Mouse (Mus musculus): Measurements from ENCODE around the gene Gabarapl2. TPM values are rescaled to one million over a fixed set of nuclear protein-coding genes. Genes with fewer than 3 reads are reported as not detected.
"Not testable (repeated sequence)": the region's sequence is repeated elsewhere in the genome, so short reads cannot be mapped to it uniquely, and the experiment has no call there.

The Gabarapl2 gene
- polyA plus RNA-seq, 2 experiments from 2014 or later, result 205 to 239 TPM

DNA sequence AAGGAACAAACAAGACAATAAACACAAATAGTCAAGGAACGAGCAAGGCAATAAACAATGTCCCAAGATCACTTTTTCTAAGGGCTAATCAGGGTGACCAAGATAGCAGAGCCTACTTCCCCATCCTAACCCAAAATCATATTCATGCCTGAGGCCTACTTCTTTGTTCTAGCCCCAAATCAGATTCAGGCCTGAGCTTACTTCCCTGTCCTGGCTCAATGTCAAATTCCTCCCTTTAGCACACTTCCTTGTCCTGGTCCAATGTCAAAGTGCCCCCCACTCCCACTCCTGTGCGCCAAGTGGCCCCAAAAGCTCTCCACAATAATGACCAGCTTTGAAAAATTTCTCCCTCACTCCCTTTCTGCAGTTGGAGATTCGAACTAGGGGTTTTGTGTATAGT, 3.3 kb upstream of the Gabarapl2 start:
- ATAC-seq, result no peak

DNA sequence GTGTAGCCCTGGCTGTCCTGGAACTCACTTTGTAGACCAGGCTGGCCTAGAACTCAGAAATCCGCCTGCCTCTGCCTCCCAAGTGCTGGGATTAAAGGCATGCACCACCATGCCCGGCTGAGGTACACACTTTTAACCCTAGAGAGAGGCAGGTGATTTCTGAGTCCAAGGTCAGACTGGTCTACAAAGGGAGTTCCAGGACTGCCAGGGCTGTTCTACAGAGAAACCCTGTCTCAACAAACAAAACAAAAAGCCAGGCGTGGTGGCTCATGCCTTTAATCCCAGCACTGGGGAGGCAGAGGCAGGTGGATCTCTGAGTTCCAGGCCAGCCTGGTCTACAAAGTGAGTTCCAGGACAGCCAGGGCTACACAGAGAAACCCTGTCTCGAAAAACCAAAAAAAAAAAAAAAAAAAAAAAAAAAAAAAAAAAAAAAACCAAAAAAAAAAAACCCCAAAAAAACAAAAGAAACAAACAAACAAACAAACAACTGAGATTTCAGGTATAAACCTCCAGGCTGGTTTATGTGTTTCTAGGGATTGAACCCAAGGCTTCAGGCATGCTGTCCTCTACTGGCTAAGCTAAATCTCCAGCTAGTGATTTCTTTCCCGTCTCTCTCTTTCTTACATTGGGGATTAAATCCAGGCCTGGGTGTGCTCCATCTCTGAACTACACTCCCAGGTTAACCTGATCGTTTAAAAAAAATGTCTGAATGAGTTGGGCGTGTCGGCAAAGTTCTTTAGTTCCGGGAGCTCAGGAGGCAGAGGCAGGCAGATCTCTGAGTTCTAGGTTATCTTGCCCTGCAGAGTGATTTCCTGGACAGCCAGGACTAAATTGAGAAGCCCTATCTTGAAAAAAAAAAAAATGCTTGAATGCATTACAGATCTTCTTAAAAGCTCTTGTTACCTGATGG, 2.2 kb upstream of the Gabarapl2 start:
- ATAC-seq, result not testable (repeated sequence)

DNA sequence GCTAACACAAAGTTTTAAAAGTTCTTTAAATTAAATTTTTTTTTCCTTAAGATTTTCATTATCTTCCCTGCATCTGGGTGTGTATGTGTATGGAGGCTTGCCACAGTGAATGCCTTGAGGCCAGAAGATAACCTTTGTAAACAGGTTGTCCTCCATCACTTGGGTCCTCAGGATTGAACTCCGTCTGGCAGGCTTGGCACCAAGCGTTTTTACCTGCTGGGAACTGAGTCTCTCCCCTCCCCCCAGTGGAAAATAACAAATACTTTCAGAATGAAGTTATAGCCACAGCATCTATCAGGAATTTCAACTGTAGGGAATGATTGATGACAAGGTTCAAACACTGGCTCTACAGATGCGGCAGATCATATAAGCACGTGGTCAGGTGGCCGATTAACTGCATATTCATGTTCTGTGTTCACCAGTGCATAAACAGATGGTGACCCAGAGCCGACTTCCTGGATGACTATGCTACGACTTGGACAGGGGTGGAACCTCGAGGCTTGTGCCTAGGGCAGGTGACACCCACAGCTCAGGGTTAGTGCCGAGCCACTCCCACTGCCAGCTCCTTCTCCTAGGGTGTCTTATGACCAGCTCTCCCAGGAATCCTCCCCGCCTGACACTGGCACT, 874 bp upstream of the Gabarapl2 start:
- peak; percentile 50 for ATAC-seq

DNA sequence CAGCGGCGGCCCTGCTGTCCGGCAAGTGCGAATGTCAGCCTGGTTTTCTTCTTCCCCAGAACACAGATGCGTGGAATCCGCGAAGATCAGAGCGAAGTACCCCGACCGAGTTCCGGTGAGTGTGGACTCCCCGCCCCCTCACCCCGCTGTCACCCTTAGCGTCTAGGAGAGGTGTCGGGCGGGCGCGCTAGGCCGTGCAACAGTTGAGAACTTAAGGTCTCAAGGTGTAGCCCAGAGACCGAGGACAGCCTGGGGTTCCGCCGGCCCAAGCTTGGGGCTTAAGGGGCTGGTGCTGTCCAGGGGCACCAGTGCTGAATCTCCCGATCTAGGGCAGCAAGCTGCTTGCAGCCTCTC, 575 bp downstream of the Gabarapl2 start:
- peak; percentile 40 for ATAC-seq

DNA sequence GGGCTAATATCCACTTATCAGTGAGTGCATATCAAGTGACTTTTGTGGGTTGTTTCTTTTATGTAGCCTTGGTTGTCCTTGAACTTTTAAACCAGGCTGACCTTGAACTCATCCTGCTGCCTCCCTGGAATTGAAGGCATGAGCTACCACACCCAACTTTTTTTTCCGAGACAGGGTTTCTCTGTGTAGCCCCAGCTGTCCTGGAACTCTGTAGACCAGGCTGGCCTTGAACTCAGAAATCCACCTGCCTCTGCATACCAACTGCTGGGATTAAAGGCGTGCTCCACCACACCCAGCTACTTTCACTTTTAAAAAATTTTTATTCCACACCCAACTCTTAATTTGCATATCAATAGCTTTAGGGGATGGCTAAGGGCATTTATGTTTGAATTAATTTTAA, 3.0 kb downstream of the Gabarapl2 start:
- ATAC-seq, result no peak

DNA sequence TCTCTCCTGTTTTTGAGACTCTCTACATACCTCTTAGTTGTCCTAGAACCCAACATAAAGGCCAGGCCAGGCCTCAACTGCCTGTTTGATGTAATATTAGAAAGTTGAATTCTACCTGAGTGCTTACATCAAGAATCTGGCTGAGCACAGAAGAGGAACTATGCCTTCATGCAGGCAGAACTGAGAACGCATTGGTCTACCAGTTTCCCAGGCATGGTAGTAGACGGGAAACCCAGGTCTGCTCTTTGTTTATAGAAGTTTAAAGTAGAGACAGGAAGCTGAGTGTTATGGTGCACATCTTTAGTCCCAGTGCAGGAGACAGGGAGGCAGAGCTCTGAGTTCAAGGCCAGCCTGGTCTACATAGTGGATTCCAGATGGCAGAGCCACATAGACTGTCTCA, 6.6 kb downstream of the Gabarapl2 start:
- ATAC-seq, result no peak

DNA sequence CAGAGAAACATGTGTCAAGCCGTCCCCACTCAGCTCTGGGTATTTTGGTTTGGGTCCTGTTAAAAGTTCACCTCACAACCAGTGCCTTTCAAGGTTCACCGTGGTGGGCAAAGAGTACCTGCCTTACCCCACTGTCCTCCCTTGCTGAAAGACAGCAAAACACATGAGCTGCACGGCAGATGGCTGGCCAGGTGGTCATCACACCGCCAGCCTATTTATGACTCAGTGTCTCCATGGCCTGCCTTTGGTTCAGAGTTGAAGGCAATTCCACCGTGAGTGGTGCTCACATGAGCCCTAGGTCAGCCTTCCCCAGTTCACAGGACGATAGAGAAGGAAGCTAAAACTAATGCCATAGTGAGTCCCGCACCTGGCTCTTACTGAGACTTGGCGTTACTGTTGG, 7.5 kb downstream of the Gabarapl2 start:
- ATAC-seq, result no peak

DNA sequence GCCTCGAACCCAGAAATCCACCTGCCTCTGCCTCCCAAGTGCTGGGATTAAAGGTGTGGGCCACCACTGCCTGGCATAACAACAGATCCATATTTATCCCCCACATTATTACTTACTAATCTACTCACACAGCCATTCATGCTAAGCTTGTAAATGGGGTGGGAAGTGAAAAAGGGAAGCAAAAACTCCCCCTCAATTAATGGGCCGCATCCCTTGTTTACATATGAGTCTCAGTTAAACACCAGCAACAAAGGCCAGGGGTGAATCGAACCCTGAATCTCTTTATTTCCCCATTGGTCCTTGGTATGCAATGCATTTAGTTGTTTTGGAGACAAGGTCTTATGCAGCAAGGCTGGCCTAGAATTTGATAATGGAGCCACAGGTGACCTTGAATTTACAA, 10.3 kb downstream of the Gabarapl2 start:
- no peak for ATAC-seq

DNA sequence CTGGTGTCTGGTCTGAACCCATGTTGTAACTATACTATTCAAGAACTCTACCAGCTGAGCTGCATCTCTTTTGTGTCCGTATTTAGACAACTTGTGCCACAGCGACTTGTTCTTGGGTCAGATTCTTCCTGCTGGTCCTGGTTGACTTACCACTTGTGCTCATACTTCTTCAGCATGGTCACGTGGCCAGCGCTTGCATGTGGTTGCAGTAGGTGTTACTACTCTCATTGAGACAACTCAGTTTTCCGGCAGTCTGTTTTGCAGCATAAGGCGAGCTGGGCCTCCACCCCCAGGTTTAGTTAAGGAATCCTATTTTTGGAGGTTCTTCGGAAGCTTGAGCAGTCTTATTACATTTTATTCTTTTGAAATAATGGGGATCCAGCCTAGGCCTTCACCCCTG, 10.8 kb downstream of the Gabarapl2 start:
- ATAC-seq, result no peak

DNA sequence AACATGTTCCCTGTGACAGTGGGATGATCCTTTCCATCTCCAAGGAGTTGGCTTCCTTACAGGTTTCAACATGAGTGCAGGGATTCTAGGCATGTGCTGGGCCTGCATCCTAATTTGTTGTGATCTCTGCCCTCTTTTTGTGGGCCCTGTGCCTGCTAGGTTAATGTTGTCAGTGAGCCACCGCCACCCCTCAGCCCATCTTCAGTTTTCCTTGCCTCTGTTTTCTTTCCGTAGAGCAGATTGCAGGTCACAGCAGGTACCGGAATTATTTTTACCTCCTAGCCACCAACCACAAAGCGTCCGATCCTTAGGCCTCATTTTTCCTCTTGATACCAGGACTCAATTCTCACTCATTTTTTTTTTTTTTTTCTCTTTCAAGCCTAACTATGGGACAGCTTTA, 11.4 kb downstream of the Gabarapl2 start:
- ATAC-seq, result no peak

DNA sequence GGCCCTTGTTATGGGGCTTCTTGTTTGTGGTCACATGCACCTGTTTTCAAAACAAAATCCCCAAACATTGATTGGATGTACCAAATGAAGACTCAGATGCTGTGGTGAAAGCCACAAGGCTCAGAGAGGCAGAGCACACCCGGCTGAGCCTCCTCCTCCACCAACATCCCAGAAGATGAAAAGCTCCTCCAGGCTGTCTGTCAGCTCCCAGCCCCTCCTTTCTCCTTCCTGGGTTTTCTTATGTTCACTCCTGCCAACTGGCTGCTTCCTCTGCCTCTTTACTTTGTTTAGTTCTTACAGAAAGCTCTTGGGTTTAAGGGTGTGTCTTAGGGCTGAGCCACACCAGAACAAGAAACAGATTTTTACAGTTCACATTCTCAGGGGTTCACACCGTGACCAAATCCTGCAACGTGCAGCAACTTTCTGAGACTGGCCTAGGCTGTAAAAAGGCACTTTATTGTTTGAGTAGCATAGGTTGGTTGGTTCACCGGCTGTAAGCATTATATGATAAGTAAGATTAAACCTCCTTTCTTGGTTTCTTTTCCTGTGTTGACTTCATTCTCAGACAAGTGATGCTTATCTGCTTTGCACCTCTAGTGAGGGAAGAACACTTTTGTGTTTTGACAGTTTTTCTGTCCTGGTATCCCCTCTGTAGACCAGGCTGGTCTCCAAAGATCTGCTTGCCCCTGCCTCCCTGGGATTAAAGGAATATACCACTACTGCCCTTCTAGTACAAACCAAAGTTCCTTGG, 14.5 kb downstream of the Gabarapl2 start:
- ATAC-seq, result peak; percentile 61

DNA sequence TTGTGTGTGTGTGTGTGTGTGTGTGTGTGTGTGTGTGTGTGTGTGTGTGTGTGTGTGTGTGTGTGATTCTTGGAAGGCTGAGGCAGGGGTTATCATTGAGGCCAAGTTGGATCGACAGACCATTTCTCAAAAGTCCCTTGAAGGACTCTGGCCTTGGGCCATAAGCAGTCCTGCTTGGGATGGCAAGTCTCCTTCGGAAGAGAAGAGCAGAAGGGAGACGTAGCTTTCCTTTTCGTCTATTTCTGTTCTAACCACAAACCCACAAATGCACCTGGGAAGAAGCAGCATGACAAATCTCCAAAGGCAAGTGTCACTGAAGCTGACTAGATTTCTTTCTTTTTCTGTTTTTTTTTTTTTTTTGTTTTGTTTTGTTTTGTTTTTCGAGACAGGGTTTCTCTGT, 15.4 kb downstream of the Gabarapl2 start:
- peak; percentile 20 for ATAC-seq

DNA sequence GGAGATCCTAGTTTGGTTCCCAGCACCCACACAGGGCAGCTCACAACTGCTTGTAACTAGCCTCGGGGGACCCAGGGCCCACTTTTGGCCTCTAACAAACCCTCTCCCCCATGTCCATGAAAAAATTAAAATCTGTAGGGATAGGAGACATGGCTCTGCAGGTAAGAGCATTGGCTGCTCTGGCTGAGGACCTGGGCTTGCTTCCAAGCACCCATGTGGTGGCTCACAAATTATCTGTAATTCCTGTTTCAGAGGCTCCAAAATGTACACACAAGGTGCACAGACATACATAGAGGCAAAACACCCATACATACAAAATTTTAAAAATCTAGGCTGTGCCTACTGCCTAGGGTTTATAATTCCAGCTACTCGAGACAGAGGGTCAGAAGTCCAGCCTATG, 16.7 kb downstream of the Gabarapl2 start:
- no peak for ATAC-seq

DNA sequence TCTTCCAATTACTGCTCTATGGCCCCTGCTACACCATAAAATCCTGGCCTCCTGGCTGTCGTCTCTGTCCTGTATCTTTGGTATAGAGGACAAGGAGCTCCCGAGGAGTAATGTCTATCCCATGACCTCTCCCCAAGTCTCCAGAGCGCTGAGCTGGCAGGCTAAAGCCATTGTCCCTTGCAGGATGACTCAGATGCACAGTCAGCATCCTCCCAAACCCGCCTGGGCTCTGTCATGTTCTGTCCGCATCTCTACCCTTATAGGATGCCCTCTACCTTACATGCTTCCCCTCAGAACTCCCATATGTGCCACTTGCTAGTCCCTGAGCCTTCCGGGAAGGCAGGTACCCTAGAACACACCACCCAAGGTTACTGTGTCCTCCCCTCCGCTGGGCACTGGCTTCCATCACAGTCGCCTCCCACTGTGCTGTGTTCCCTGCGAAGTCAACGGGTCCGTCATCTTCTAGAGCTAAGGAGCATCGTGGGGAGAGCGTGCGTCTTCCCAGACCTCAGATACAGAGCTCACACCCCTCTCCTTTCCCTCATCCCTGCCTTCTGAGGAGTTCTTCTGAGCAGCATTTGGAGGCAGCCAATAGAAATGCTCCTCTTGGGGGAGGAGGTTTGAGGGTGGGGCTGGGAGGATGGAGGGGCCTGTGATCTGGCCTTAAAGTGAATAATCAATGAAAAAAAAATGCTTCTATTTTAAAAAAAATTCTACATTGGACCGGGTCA, 20.3 kb downstream of the Gabarapl2 start:
- no peak for ATAC-seq

DNA sequence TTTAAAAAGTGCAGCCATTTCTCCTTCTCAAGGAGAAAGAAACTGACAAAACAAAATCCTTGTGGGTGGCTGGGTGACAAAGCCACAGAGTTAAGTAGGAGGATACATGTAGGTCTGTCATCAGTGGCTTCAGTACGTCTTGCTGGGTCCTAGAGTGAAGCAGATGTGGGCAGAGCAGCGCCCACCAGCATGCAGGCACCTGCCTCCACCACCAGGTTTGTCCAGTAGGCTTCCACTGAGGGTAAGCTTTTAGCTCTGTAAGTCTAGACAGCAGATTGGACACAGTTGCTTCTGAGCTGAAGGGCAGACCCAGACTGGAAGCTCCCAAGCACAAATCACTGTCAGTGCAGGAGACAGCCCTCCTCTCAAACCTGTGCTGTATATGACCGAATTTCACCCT, 20.8 kb downstream of the Gabarapl2 start:
- ATAC-seq, result no peak

DNA sequence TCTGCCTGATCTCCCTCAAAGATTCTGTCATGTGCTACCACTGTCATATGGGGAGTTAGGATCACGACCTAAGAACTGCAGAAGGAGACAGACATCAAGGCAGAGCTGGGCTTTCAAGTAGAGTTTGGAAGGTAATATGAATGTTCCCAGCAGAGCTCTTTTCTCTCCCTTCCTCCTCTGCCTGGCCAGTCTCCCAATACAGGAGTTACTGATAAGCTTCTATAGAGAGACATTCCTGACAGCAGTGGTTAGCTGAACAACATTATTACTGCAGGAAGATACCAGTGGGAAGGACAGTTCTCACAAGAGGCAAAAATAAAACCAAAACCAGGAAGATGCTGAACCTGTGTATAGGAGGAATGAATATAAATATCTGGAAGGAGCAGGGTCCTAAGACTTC, 22.1 kb downstream of the Gabarapl2 start:
- no peak for ATAC-seq

DNA sequence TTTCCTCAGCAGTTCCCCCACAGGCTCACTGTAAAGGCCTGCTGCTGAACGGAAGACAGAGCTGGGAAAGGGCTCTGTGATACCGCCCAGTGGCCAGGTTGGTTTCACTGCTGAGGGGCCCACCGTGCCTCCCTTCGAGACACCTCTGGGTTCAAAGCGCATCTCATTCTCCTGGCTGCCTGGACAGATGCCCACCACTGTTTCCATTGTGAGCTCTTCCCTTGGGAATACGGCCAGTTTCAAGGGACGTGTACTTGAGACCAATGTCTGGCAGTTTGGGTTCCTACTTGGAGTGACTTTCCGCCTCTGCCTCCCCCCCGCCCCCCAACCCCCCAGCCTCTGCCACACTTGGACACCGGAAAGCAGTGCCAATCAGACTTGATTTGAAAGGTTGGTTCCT, 22.6 kb downstream of the Gabarapl2 start:
- ATAC-seq, result no peak

DNA sequence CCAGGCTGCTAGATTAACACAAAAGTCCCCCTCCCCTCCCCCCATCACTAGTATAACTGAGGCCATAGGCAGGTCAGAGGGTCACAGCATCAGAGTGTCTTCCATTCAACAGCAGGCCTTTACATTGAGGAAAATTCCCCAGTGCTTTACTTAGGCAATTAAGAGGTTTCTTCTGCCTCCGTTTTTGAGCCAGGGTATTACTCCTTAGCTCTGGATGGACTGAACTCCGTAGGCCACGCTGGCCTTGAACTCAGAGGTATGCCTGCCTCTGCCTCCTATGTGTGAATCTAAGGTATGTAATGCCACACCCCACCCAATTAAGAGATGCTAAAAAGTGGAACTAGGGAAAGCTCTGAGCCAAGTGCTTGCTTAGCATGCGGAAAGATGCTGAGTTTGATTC, 23.0 kb downstream of the Gabarapl2 start:
- no peak for ATAC-seq

DNA sequence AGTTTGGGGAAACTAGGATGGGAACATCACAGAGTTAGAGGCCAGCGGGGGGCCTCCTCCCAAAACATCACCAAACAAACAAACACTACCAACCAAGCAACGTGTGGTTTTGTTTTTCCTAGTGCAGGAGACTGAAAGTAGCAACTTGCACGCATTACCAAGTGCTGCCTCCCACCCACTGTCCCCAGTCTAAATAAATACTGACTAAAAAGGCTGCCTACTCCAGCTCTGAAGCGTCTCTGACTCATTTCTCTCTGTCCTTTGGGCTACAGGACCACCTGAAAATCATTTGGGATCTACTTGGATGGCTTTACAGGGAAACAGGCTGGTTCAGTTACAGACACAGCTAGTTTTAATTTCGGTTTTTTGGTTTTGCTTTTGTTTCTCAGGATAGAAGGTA, 23.8 kb downstream of the Gabarapl2 start:
- no peak for ATAC-seq

DNA sequence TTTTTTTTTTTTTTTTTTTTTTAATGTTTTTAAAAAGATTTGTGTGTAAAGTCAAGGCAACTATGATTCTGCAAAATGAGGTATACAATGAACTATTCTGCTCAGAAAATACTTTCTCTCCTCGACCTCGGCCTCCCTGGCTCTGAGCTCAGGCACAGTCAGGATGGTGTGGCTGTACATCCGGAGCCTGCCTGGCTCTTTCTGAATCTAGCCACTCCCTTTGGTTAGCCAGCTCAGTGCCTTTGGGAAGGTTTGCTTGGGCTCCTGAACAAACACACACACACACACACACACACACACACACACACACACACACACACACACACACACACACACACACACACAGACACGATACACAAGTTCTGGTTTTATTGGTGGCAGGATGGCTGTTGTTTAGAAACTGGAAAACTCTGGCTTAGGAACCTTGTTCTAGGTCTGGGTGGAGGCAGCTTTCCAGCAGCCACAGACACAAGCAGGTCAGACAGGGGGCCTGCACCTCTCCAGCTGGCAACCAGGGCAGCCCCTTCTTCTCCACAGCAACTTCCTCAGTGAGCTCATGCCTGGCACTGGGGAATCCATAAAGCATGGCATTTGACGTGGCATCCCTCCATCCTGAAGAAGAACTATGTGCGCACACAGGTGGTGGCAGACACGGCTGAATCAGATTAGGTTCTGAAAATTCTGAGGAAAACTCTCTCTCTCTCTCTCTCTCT, 24.5 kb downstream of the Gabarapl2 start:
- no peak for ATAC-seq

DNA sequence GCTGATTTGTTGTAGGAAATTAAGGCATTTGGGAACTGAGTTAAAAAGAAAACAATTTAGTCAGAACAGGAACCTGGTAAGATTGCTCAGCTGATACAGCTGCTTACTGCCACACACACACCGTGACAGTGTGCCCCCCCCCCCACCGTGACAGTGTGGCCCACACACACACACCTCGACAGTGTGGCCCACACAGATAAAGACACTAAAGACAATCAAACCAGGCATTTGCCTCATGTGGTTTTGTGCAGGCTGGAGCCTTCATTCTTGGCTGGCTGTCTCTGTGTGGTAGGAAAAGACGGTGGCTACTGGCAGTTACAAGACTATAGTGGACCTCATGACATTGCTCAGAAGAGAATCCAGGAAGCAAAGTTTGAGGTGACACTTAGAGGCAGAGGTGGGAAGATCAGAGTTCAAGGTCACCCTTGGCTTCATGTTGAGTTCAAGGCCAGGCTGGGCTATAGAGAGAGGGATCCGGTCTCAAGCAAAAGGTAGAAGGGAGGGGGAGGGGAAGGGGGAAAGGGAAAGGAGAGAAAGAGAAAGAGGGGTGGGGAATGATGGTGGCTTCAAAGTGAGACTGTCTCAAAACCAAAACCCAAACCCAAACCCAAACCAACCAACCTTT, 26.9 kb downstream of the Gabarapl2 start:
- ATAC-seq, result no peak

DNA sequence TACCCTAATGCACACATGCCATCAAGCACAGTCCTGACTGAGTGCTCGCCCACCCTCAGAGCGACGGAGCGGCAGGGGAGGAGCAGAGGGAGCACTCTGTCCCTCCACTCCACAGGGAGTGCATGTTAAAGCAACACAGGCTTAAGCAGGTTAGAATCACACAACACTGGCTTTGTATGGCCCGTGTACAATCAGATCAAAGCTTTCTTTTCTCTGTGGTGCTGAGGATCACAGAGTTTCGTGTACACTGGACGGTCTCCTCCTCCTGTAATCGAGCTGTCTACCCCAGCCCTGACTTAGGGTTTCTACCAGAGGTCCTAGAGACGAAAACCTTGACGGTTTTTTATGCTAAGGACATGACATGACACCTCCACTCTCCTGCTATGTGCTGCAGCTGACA, 28.0 kb downstream of the Gabarapl2 start:
- no peak for ATAC-seq

All from CD4-positive, CD25-positive, alpha-beta regulatory T cell, adult 4 months (primary cell).